Mouse (Mus musculus): ENCODE data around the gene Bcs1l.

GRCm38 (mm10) chr1:74587773-74588445 lies at the start of gene Bcs1l, which contains the start of gene Zfp142:
- TF ChIP-seq POLR2A (IDR thresholded peaks at IDR 0.05; ENCODE audit: low read depth, low read length) (peak; percentile 74), CTCF (conservative IDR thresholded peaks at IDR 0.05 in 1 of 2, IDR thresholded peaks at IDR 0.05 in 1 of 2; ENCODE audit: low read depth in 2 of 2, low read length in 2 of 2) (no peak), NELFE (IDR thresholded peaks at IDR 0.05; ENCODE audit: low read depth, low read length) (peak; percentile 70)

All from CH12.LX (cell line).